In genomic region chr11:16843889-16844568, GRCm38 (mm10) we compare ENCODE assay signal across 9 mouse cellular contexts.
DNase-seq lines count a peak whose midpoint lies in the region; ATAC-seq and TF ChIP-seq lines count a peak whose summit lies in the region.
"Had no signal": no experiment of that assay in that cellular context is flagged by ENCODE, and none has a peak within 500 bp of the region (broad histone marks: within the 10 kb centered on the region; RNA-seq: fewer than 3 reads in every experiment).

No protein-coding gene starts in this region.

- peak; percentile 81 for DNase-seq in kidney, postnatal 0 days (ENCODE audit: low spot score)
- DNase-seq in kidney, adult 2 months = no peak
- DNase-seq in forelimb bud, embryonic 11.5 days (ENCODE audit: low read depth, low spot score) = peak; percentile 11
- DNase-seq in naive thymus-derived CD4-positive, alpha-beta T cell, adult 2 months (ENCODE audit: low read depth) = peak; percentile 12
- no peak for DNase-seq in thymus, adult 2 months
- DNase-seq in layer of hippocampus, postnatal 10 days (ENCODE audit: low spot score in 2 of 2) = no peak

- WGBS in kidney, postnatal 0 days = 33% methylated on average over 12 of the region's 12 CpGs
- 46% methylated on average over 12 of the region's 12 CpGs for WGBS in kidney, adult 2 months
- WGBS in intestine, postnatal 0 days = 43% methylated on average over 12 of the region's 12 CpGs
- 60% methylated on average over 12 of the region's 12 CpGs for WGBS in thymus, adult 2 months
- WGBS in forebrain, embryonic 16.5 days = 82% methylated on average over 12 of the region's 12 CpGs

- H3K4me1 ChIP-seq in kidney, postnatal 0 days (replicated peaks; ENCODE audit: insufficient read depth, low read length) = no peaks in the 10 kb centered on the region
- peaks cover 12% of the 10 kb centered on the region; the same call in 1 of the 2 replicates for H3K4me1 ChIP-seq in kidney, adult 2 months (ENCODE audit: control insufficient read depth, insufficient read depth, low read length)
- no peaks in the 10 kb centered on the region; the same call in 1 of the 2 replicates for H3K4me1 ChIP-seq in intestine, postnatal 0 days (replicated peaks; ENCODE audit: control insufficient read depth, insufficient read depth, low read length)
- H3K4me1 ChIP-seq in thymus, adult 2 months (replicated peaks; ENCODE audit: control insufficient read depth, insufficient read depth, low read length) = no peaks in the 10 kb centered on the region
- no peaks in the 10 kb centered on the region for H3K4me1 ChIP-seq in forebrain, embryonic 16.5 days (replicated peaks; ENCODE audit: control insufficient read depth, insufficient read depth, low read length)
- H3K4me1 ChIP-seq: hindbrain, embryonic 10.5 days had no signal

- H3K9me3 ChIP-seq in kidney, postnatal 0 days (replicated peaks; ENCODE audit: low read length) = no peaks in the 10 kb centered on the region
- no peaks in the 10 kb centered on the region for H3K9me3 ChIP-seq in intestine, postnatal 0 days (ENCODE audit: control insufficient read depth)
- H3K9me3 ChIP-seq in forebrain, embryonic 16.5 days (ENCODE audit: control insufficient read depth, low read length) = no peaks in the 10 kb centered on the region
- H3K9me3 ChIP-seq: hindbrain, embryonic 10.5 days had no signal

- no peak overlapping the region for H3K9ac ChIP-seq in kidney, postnatal 0 days (ENCODE audit: low read depth, low read length)
- H3K9ac ChIP-seq in intestine, postnatal 0 days (ENCODE audit: low read depth, low read length) = no peak overlapping the region
- H3K9ac ChIP-seq in forebrain, embryonic 16.5 days (replicated peaks; ENCODE audit: low read depth, low read length) = no peak overlapping the region

- no peak overlapping the region for H3K4me3 ChIP-seq in kidney, postnatal 0 days (replicated peaks; ENCODE audit: low read depth, low read length)
- H3K4me3 ChIP-seq in kidney, adult 2 months (ENCODE audit: insufficient read depth, low read depth, low read length) = no peak overlapping the region
- H3K4me3 ChIP-seq in intestine, postnatal 0 days (ENCODE audit: low read depth, low read length) = no peak overlapping the region
- no peak overlapping the region for H3K4me3 ChIP-seq in thymus, adult 2 months (ENCODE audit: control insufficient read depth, insufficient read depth, low read length)
- no peak overlapping the region for H3K4me3 ChIP-seq in forebrain, embryonic 16.5 days (replicated peaks; ENCODE audit: low read length)
- H3K4me3 ChIP-seq: hindbrain, embryonic 10.5 days had no signal

- TF ChIP-seq POLR2A in kidney, adult 2 months (IDR thresholded peaks at IDR 0.05; ENCODE audit: low read depth, low read length) = no peak
- no peak for TF ChIP-seq POLR2A in thymus, adult 2 months (IDR thresholded peaks at IDR 0.05; ENCODE audit: control insufficient read depth, extremely low read depth, insufficient read depth, low read length, poor library complexity)

- H3K27me3 ChIP-seq in kidney, postnatal 0 days (ENCODE audit: insufficient read depth, low read length) = no peaks in the 10 kb centered on the region
- H3K27me3 ChIP-seq in kidney, adult 2 months (replicated peaks; ENCODE audit: control insufficient read depth, insufficient read depth, low read length) = no peaks in the 10 kb centered on the region
- no peaks in the 10 kb centered on the region for H3K27me3 ChIP-seq in intestine, postnatal 0 days (replicated peaks; ENCODE audit: control insufficient read depth, insufficient read depth, low read length)
- H3K27me3 ChIP-seq in thymus, adult 2 months (ENCODE audit: control insufficient read depth, insufficient read depth, low read length) = no peaks in the 10 kb centered on the region
- H3K27me3 ChIP-seq in forebrain, embryonic 16.5 days (replicated peaks; ENCODE audit: control insufficient read depth, insufficient read depth, low read length) = no peaks in the 10 kb centered on the region

- peak overlapping the region; percentile 35 for H3K4me2 ChIP-seq in kidney, postnatal 0 days (ENCODE audit: low read length)
- peak overlapping the region; percentile 32 for H3K4me2 ChIP-seq in intestine, postnatal 0 days (replicated peaks; ENCODE audit: low read depth)
- no peak overlapping the region for H3K4me2 ChIP-seq in forebrain, embryonic 16.5 days (ENCODE audit: low read length)

- H3K27ac ChIP-seq in kidney, postnatal 0 days = 0 out of 2 replicates have a peak overlapping the region, but pooled peaks have one; percentile 36
- no peak overlapping the region for H3K27ac ChIP-seq in kidney, adult 2 months (ENCODE audit: insufficient read depth, low read depth, low read length)
- H3K27ac ChIP-seq in intestine, postnatal 0 days (ENCODE audit: low read depth, low read length) = no peak overlapping the region
- H3K27ac ChIP-seq in thymus, adult 2 months (ENCODE audit: control insufficient read depth, insufficient read depth, low read length) = no peak overlapping the region
- no peak overlapping the region for H3K27ac ChIP-seq in forebrain, embryonic 16.5 days (ENCODE audit: low read length)
- H3K27ac ChIP-seq: hindbrain, embryonic 10.5 days had no signal

- H3K36me3 ChIP-seq in kidney, postnatal 0 days (ENCODE audit: insufficient read depth, low read length) = no peaks in the 10 kb centered on the region
- H3K36me3 ChIP-seq in kidney, adult 2 months (ENCODE audit: control insufficient read depth, insufficient read depth, low read length) = no peaks in the 10 kb centered on the region
- H3K36me3 ChIP-seq in intestine, postnatal 0 days (ENCODE audit: control insufficient read depth, insufficient read depth) = no peaks in the 10 kb centered on the region
- no peaks in the 10 kb centered on the region for H3K36me3 ChIP-seq in thymus, adult 2 months (ENCODE audit: control insufficient read depth, insufficient read depth, low read length)
- H3K36me3 ChIP-seq in forebrain, embryonic 16.5 days (ENCODE audit: control insufficient read depth, insufficient read depth) = no peaks in the 10 kb centered on the region
- H3K36me3 ChIP-seq: hindbrain, embryonic 10.5 days had no signal

- ATAC-seq in kidney, postnatal 0 days (replicated peaks; ENCODE audit: low FRiP score, low read depth) = no peak
- no peak for ATAC-seq in intestine, postnatal 0 days
- ATAC-seq in forebrain, embryonic 16.5 days = no peak

- no peak for TF ChIP-seq CTCF in kidney, postnatal 0 days (IDR thresholded peaks at IDR 0.05; ENCODE audit: low read depth)
- TF ChIP-seq CTCF in kidney, adult 2 months (conservative IDR thresholded peaks at IDR 0.05; ENCODE audit: insufficient read depth, insufficient read length, low read depth, low read length) = no peak
- no peak for TF ChIP-seq CTCF in intestine, postnatal 0 days (IDR thresholded peaks at IDR 0.05; ENCODE audit: low read depth)
- TF ChIP-seq CTCF in thymus, adult 2 months (IDR thresholded peaks at IDR 0.05; ENCODE audit: borderline replicate concordance, control insufficient read depth, extremely low read depth, insufficient read depth, low read length, poor library complexity) = no peak

Comparison
In these comparisons a context has a peak if more than half of its experiments do, and no peak if none do; other contexts are left out.
1. DNase-seq: peak in kidney, postnatal 0 days (single experiment), forelimb bud, embryonic 11.5 days (single experiment) and naive thymus-derived CD4-positive, alpha-beta T cell, adult 2 months (single experiment); none in kidney, adult 2 months (single experiment), thymus, adult 2 months (single experiment) and layer of hippocampus, postnatal 10 days (0 of 2).